Mouse (Mus musculus): Measurements from ENCODE around the gene Bst1. TPM values are rescaled to one million over a fixed set of nuclear protein-coding genes. Genes with fewer than 3 reads are reported as not detected.

Gene Bst1
- polyA plus RNA-seq, 1 experiment from 2014 or later, result 0.06 TPM

- whole genome bisulfite sequencing, result 95% methylated on average over 7 of the region's 7 CpGs
- H3K9me3 ChIP-seq (replicated peaks; ENCODE audit: control insufficient read depth, low read length, poor library complexity, severe bottlenecking), result no peaks in the 10 kb centered on the region
- no peaks in the 10 kb centered on the region for H3K36me3 ChIP-seq (ENCODE audit: control insufficient read depth, insufficient read depth, low read length)
- no peaks in the 10 kb centered on the region for H3K27me3 ChIP-seq (ENCODE audit: control insufficient read depth, insufficient read depth, low read depth, low read length)
- no peak for ATAC-seq
- H3K4me1 ChIP-seq (ENCODE audit: control insufficient read depth, insufficient read depth, low read length), result no peaks in the 10 kb centered on the region
- H3K27ac ChIP-seq (ENCODE audit: low read length), result no peak overlapping the region
- no peak overlapping the region for H3K9ac ChIP-seq (ENCODE audit: low read depth, low read length)
- no peak overlapping the region for H3K4me2 ChIP-seq (ENCODE audit: low read length)
- no peak overlapping the region for H3K4me3 ChIP-seq (ENCODE audit: low read depth, low read length)
Observed at GRCm38 (mm10) chr5:43806340-43806739, 12.3 kb upstream of the Bst1 start.

GRCm38 (mm10) chr5:43806914-43807313, 11.8 kb upstream of the Bst1 start:
- WGBS, result 80% methylated on average over 4 of the region's 4 CpGs
- Histone ChIP-seq H3K9ac (ENCODE audit: low read depth, low read length) (no peak overlapping the region), H3K4me1 (ENCODE audit: control insufficient read depth, insufficient read depth, low read length) (no peaks in the 10 kb centered on the region), H3K4me3 (ENCODE audit: low read depth, low read length) (no peak overlapping the region), H3K27me3 (ENCODE audit: control insufficient read depth, insufficient read depth, low read depth, low read length) (no peaks in the 10 kb centered on the region), H3K4me2 (ENCODE audit: low read length) (no peak overlapping the region), H3K36me3 (ENCODE audit: control insufficient read depth, insufficient read depth, low read length) (no peaks in the 10 kb centered on the region), H3K27ac (ENCODE audit: low read length) (no peak overlapping the region), H3K9me3 (replicated peaks; ENCODE audit: control insufficient read depth, low read length, poor library complexity, severe bottlenecking) (no peaks in the 10 kb centered on the region)
- no peak for ATAC-seq

GRCm38 (mm10) chr5:43807744-43808696, 10.7 kb upstream of the Bst1 start:
- WGBS, result 4% methylated on average over 48 of the region's 48 CpGs
- no peaks in the 10 kb centered on the region for H3K27me3 ChIP-seq (ENCODE audit: control insufficient read depth, insufficient read depth, low read depth, low read length)
- peak; percentile 97 for ATAC-seq

GRCm38 (mm10) chr5:43810427-43811062, 8.1 kb upstream of the Bst1 start:
- 79% methylated on average over 1 of the region's 1 CpGs for WGBS
- H3K4me2 ChIP-seq (ENCODE audit: low read length), result no peak overlapping the region
- no peak for ATAC-seq

More at GRCm38 (mm10) chr5:43807744-43808696, 10.7 kb upstream of the Bst1 start:
- no peaks in the 10 kb centered on the region for H3K4me1 ChIP-seq (ENCODE audit: control insufficient read depth, insufficient read depth, low read length)
- no peaks in the 10 kb centered on the region for H3K36me3 ChIP-seq (ENCODE audit: control insufficient read depth, insufficient read depth, low read length)
- H3K4me2 ChIP-seq (ENCODE audit: low read length), result peak overlapping the region; percentile 86
- H3K27ac ChIP-seq (ENCODE audit: low read length), result peak overlapping the region; percentile 89
- H3K4me3 ChIP-seq (ENCODE audit: low read depth, low read length), result peak overlapping the region; percentile 58
- H3K9me3 ChIP-seq (replicated peaks; ENCODE audit: control insufficient read depth, low read length, poor library complexity, severe bottlenecking), result no peaks in the 10 kb centered on the region
- peak overlapping the region; percentile 83 for H3K9ac ChIP-seq (ENCODE audit: low read depth, low read length)

GRCm38 (mm10) chr5:43814536-43814935, 4.1 kb upstream of the Bst1 start:
- Histone ChIP-seq H3K36me3 (ENCODE audit: control insufficient read depth, insufficient read depth, low read length) (no peaks in the 10 kb centered on the region), H3K9ac (ENCODE audit: low read depth, low read length) (no peak overlapping the region), H3K4me1 (ENCODE audit: control insufficient read depth, insufficient read depth, low read length) (no peaks in the 10 kb centered on the region), H3K4me3 (ENCODE audit: low read depth, low read length) (no peak overlapping the region), H3K4me2 (ENCODE audit: low read length) (no peak overlapping the region), H3K27ac (ENCODE audit: low read length) (no peak overlapping the region), H3K9me3 (replicated peaks; ENCODE audit: control insufficient read depth, low read length, poor library complexity, severe bottlenecking) (no peaks in the 10 kb centered on the region), H3K27me3 (ENCODE audit: control insufficient read depth, insufficient read depth, low read depth, low read length) (no peaks in the 10 kb centered on the region)
- ATAC-seq, result no peak
- WGBS, result 80% methylated on average over 2 of the region's 2 CpGs

More at GRCm38 (mm10) chr5:43810427-43811062, 8.1 kb upstream of the Bst1 start:
- Histone ChIP-seq H3K27me3 (ENCODE audit: control insufficient read depth, insufficient read depth, low read depth, low read length) (no peaks in the 10 kb centered on the region), H3K27ac (ENCODE audit: low read length) (no peak overlapping the region), H3K4me1 (ENCODE audit: control insufficient read depth, insufficient read depth, low read length) (no peaks in the 10 kb centered on the region), H3K36me3 (ENCODE audit: control insufficient read depth, insufficient read depth, low read length) (no peaks in the 10 kb centered on the region), H3K9ac (ENCODE audit: low read depth, low read length) (no peak overlapping the region), H3K4me3 (ENCODE audit: low read depth, low read length) (no peak overlapping the region), H3K9me3 (replicated peaks; ENCODE audit: control insufficient read depth, low read length, poor library complexity, severe bottlenecking) (no peaks in the 10 kb centered on the region)

GRCm38 (mm10) chr5:43815769-43816168, 2.9 kb upstream of the Bst1 start:
- H3K36me3 ChIP-seq (ENCODE audit: control insufficient read depth, insufficient read depth, low read length), result no peaks in the 10 kb centered on the region
- no peak overlapping the region for H3K4me3 ChIP-seq (ENCODE audit: low read depth, low read length)
- WGBS, result 69% methylated on average over 1 of the region's 1 CpGs
- no peak overlapping the region for H3K4me2 ChIP-seq (ENCODE audit: low read length)
- no peaks in the 10 kb centered on the region for H3K27me3 ChIP-seq (ENCODE audit: control insufficient read depth, insufficient read depth, low read depth, low read length)
- no peak for ATAC-seq
- H3K4me1 ChIP-seq (ENCODE audit: control insufficient read depth, insufficient read depth, low read length), result no peaks in the 10 kb centered on the region
- no peaks in the 10 kb centered on the region for H3K9me3 ChIP-seq (replicated peaks; ENCODE audit: control insufficient read depth, low read length, poor library complexity, severe bottlenecking)
- H3K9ac ChIP-seq (ENCODE audit: low read depth, low read length), result no peak overlapping the region
- H3K27ac ChIP-seq (ENCODE audit: low read length), result no peak overlapping the region

- no peaks in the 10 kb centered on the region for H3K27me3 ChIP-seq (ENCODE audit: control insufficient read depth, insufficient read depth, low read depth, low read length)
- no peak overlapping the region for H3K9ac ChIP-seq (ENCODE audit: low read depth, low read length)
- no peak overlapping the region for H3K4me2 ChIP-seq (ENCODE audit: low read length)
- H3K4me1 ChIP-seq (ENCODE audit: control insufficient read depth, insufficient read depth, low read length), result no peaks in the 10 kb centered on the region
- H3K27ac ChIP-seq (ENCODE audit: low read length), result no peak overlapping the region
- WGBS, result 93% methylated on average over 11 of the region's 11 CpGs
- ATAC-seq, result no peak
- H3K4me3 ChIP-seq (ENCODE audit: low read depth, low read length), result no peak overlapping the region
- no peaks in the 10 kb centered on the region for H3K9me3 ChIP-seq (replicated peaks; ENCODE audit: control insufficient read depth, low read length, poor library complexity, severe bottlenecking)
- H3K36me3 ChIP-seq (ENCODE audit: control insufficient read depth, insufficient read depth, low read length), result no peaks in the 10 kb centered on the region
Observed at GRCm38 (mm10) chr5:43820785-43821184, 2.1 kb downstream of the Bst1 start.

- 80% methylated on average over 19 of the region's 19 CpGs for WGBS
- Histone ChIP-seq H3K9ac (ENCODE audit: low read depth, low read length) (no peak within 1 kb of the TSS), H3K27ac (ENCODE audit: low read length) (no peak within 1 kb of the TSS), H3K36me3 (ENCODE audit: control insufficient read depth, insufficient read depth, low read length) (no peaks in the 10 kb centered on the region), H3K9me3 (replicated peaks; ENCODE audit: control insufficient read depth, low read length, poor library complexity, severe bottlenecking) (no peaks in the 10 kb centered on the region), H3K4me1 (ENCODE audit: control insufficient read depth, insufficient read depth, low read length) (no peaks in the 10 kb centered on the region), H3K27me3 (ENCODE audit: control insufficient read depth, insufficient read depth, low read depth, low read length) (no peaks in the 10 kb centered on the region), H3K4me3 (ENCODE audit: low read depth, low read length) (no peak within 1 kb of the TSS), H3K4me2 (ENCODE audit: low read length) (no peak within 1 kb of the TSS)
- ATAC-seq, result no peak
Observed at GRCm38 (mm10) chr5:43821538-43821937, 2.9 kb downstream of the Bst1 start, which contains the start of gene Fbxl5. Gene Fbxl5, minus strand, starts transcription at chr5:43821638.

- no peaks in the 10 kb centered on the region for H3K4me1 ChIP-seq (ENCODE audit: control insufficient read depth, insufficient read depth, low read length)
- no peak overlapping the region for H3K4me2 ChIP-seq (ENCODE audit: low read length)
- no peak overlapping the region for H3K9ac ChIP-seq (ENCODE audit: low read depth, low read length)
- no peak overlapping the region for H3K27ac ChIP-seq (ENCODE audit: low read length)
- no peak for ATAC-seq
- no peak overlapping the region for H3K4me3 ChIP-seq (ENCODE audit: low read depth, low read length)
- whole genome bisulfite sequencing, result 68% methylated on average over 8 of the region's 8 CpGs
- H3K36me3 ChIP-seq (ENCODE audit: control insufficient read depth, insufficient read depth, low read length), result no peaks in the 10 kb centered on the region
- H3K27me3 ChIP-seq (ENCODE audit: control insufficient read depth, insufficient read depth, low read depth, low read length), result no peaks in the 10 kb centered on the region
- H3K9me3 ChIP-seq (replicated peaks; ENCODE audit: control insufficient read depth, low read length, poor library complexity, severe bottlenecking), result no peaks in the 10 kb centered on the region
Observed at GRCm38 (mm10) chr5:43822199-43822598, 3.5 kb downstream of the Bst1 start.
